Mouse (Mus musculus) neural tube, embryonic 10.5 days (tissue): ENCODE results near the gene Ppp2r5a.

Experiments
- DNase-seq: peaks from one replicate; pipeline ENCODE4 v3.0.0-alpha.2; 2017; ENCODE audit warnings: low spot score; ENCODE audit errors: extremely low spot score

Ppp2r5a gene

DNA sequence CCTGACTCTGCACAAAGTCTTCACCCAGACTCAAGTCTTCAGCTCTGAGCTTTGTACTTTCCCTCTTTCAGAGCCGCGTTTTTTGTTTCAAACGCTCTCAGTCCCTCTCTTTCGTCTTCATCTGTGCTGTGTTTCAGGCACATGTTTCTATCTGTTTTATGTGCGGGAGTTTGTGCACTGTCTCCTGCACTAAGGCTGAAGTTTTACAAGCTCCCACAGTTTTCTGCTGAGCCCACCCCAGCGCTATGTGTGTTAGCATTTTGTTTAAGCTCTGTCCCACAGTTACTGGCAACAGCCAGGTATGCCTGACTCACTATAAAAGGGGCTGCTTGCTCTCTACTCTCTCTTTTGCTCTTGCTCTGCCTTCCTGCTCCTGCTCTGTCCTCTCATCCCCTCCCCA lies 16.3 kb upstream of the Ppp2r5a start:
- DNase-seq = no peak

DNA sequence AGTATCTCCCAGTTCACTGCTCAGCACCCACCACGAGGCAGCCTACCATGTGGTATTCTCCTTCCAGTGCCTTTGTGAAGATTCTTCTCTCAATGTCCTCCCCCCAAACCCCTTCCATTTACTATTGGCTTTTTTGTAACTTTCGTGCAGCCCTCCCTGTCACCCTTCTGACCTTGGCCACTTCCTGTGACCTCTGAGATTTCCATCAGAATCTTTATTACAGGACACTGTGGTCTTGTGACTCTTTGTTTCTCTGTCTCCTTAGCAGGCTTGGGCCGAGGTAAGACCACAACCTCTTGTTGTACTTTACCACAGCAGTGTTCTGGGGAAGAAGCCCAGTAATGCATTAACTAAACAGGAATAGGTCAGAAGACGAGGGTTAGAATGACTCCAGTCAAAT lies 15.9 kb upstream of the Ppp2r5a start:
- DNase-seq = no peak

DNA sequence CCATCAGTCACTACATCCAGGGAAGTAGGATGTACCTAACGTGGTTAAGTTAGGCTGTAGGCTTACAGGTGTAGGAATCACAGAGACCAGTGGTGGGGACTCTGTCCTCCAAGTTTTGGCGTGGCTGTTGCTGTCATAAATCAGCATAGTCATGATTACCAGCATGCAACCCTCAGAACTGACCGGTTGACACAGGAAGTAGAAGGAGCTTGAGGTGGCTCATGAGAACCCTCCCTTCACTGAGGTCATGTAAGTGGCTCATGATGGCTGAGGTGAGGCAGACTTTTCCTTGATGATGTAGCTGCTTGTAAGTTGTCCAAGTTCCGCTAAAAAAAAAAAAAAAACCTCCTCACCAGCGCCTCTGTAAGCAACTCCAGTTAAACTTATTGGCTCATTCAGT lies 14.0 kb upstream of the Ppp2r5a start:
- no peak for DNase-seq

DNA sequence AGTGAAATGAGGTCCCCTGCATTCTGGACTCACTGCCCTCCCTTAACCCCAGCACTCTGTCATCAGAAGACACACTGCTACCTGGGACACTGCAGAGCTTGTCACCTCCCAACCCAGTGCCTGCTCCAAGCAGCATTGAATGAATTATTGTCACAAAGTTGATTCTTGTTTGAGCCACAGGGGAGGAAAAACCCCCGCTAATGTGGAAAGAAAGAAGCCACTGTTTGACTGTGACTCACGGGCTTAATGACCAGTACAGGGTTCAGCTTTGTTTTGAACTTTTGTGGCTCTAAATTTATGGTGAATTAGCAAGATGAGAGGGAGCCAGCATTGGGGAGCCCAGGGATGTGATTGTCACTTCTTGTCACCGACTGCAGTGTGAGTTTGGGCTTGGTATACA lies 13.5 kb upstream of the Ppp2r5a start:
- DNase-seq = no peak

DNA sequence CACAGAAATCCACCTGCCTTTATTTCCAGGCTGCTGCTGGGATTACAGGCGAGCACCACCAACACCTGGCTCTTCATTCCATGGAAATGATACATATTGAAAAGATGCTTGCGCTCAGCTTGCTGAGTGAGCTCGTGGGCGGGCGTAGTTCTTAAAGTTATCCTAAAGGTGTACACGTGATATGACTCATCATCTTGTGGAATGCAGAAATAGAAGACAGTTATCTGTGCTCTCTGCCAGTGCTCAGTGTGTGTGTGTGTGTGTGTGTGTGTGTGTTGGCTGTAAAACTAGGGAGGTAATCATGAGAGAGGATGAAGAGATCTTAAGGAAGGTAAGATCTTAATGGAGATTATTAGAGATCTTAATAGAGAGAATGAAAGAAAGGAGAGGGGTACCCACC lies 11.4 kb upstream of the Ppp2r5a start:
- DNase-seq = no peak

- no peak for DNase-seq
These were observed 10.8 kb upstream of the Ppp2r5a start for GRCm38 (mm10) chr1:191413691-191414415.

GRCm38 (mm10) chr1:191410294-191411036 lies 7.4 kb upstream of the Ppp2r5a start:
- no peak for DNase-seq

DNA sequence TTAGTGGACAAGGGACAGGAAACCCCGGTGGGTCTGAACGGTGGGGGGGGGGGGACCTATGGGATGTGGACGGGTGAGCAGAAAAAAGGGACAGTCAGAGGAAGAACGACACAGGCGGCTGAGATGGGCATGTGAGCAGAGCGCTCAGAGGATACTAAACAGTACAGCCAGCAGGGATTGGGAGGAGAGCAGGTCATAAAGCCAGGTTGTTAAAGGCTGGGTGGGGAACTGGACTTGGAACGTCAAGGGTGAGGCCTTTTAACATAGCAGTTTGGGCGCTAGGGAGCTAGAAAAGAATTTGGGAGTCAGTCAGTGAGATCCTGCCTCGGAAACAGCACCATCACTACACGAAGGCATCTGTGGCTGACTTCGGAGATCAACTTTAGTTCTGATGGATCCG lies 4.2 kb upstream of the Ppp2r5a start:
- no peak for DNase-seq

GRCm38 (mm10) chr1:191406516-191406915 lies 3.4 kb upstream of the Ppp2r5a start:
- DNase-seq = no peak

DNA sequence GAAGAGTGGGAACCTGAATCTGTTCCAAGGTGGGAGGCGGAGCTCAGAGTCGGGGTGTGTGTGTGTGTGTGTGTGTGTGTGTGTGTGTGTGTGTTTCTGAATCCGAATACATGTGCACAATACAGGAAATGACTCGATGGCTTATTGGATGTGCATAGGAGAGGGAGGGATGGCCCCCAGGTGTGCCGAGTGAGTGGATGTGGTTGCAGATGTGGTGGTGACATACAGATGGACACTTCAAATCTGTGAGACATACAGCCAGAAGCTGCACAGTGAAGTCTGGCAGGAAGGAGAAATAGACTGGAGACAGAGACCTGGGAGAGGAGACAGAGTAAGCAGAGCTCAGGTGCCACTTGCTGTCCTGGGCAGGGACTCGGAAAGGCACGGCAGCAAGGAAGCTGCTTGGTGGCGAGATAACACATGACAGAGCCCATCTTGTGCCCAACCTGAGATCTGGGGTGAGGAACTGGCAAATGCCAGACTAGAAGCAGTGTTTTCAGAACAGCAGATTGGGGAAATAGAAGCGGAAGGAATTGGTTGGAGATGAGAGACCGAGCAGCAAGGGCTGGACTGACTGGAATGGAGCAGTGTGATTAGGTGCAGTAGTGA lies 1.8 kb upstream of the Ppp2r5a start:
- no peak for DNase-seq

DNA sequence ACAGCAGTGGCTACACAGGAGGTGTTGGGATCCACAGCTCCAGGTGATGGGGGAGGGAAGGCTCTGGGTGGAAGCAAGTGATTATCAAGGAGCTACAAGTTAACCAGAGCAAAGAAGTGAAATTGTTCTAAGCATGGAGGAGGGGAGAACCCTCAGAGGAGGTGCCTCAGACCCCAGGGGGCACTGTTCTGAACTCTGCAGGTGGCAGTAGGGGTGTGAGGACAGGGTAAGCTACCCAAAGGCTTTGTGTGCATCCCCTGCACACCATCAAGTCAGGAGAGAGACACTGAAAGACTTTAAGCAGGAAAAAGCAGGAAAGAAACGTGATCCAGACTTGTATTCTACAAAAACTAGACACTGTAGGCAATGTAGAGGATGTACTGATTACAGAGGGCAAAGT lies 1.2 kb upstream of the Ppp2r5a start:
- no peak for DNase-seq

GRCm38 (mm10) chr1:191402506-191402905 lies 566 bp downstream of the Ppp2r5a start:
- no peak for DNase-seq

DNA sequence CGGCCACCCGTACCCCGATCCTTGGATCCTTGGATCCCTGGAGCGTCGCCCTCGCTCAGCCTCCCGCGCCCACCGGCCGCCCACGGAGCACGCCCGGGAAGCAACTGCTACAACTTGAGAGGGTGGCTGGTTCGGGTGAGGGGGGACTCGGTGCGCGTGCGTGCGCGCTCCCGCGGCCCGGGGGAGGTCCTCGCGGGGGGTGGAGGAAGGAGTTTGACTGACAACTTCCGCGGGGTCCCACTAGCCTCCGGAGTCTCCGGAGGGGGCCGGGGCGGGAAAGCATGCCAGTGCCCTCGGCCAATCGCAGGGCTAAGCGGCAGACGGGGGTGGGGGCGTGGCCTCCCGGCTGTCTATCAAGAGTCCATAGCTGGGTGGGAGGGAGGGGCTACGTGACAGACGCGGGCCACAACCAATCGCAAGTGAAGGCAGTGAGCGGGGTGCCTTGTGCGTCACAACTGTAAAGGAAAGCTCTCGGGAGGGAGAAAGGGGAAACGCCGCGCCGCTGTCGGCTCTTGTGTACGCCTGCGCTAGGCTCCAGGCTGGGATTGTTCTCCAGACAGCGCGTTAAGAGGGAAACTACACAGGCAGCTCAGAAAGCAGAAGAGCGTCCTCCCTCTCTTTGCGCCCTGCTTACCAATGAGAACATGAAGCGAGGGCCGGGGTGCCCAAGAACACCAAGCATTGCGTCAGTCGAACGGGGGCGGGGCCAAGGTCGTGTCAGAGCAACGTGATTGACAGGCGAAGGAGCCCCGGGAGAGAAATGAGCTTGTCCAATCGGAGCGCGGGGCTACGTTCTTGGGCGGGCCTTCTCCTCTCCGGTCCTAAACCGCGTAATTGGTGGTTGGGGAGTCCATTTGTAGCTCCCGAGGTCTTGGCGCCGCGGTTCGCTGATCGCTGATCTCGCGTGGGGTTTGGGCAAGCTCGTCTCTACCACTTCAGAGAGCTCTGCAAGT lies 5.9 kb downstream of the Ppp2r5a start:
- peak; percentile 99 for DNase-seq

DNA sequence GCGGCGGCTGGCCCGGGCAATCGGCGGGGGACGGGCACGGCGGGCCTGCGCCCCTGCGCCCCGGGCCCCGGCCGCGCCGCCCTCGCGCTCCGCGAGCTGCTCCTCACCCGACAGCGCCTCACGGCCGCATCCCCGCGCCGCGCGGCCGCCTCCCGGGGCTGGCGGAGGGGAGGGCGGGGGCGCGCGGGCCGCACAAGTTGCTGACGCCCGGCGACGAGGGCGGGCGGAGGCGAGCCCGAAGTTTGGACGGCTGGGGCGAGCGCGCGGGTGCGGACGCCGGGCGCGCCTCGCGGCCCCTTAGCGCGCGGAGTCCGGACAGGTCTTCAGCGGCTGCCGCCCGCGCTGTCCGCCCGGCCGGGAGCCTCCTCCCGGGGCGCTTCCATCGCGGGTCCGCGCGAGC lies 6.6 kb downstream of the Ppp2r5a start:
- DNase-seq = no peak

DNA sequence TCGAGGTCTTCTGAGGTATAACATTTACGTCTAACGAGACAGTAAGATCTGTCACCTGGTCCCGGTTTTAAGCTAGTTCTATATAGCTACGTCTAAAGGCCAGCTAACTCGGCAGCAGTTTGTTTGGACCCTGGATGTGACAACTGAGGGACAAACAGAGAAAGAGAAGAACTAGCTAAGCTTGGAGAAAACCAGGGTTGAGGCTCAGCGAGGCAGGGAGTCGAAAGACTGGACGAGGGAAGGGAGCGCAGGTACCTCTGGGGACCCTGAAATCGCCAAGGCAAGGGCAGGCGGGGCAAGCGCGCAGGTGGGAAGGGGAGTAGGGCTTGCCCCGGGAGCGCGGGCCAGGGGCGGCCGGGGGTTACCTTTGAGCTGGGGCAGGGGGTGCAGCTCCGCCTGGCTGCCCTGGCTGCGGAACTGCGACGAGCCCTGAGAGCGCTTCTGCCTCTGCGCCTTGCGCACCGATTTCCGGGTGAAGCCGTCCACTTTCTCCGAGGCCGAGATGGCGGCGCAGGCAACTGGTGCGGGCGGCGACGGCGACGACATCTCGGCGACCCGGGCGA lies 7.1 kb downstream of the Ppp2r5a start:
- peak; percentile 68 for DNase-seq

- DNase-seq = no peak
These were observed 7.9 kb downstream of the Ppp2r5a start for GRCm38 (mm10) chr1:191395200-191395599.

DNA sequence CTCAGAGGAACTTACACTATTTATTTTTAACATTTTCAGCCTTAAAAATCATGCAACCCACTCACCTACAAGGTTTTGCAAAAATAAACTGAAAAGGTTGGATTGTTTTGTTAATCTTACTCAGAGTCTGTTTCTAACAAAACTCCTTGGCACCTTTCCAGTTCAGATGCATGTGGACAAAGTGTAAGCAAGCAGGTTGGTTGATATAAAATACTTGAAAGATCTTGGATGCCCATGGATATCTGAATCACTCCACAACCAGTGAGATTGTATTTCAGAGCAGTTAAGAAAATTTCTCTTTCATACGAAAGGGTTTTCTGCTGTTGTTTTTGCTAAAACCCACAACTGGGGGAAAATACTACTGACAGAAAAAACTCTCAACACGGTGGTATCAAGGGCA lies 8.9 kb downstream of the Ppp2r5a start:
- no peak for DNase-seq

DNA sequence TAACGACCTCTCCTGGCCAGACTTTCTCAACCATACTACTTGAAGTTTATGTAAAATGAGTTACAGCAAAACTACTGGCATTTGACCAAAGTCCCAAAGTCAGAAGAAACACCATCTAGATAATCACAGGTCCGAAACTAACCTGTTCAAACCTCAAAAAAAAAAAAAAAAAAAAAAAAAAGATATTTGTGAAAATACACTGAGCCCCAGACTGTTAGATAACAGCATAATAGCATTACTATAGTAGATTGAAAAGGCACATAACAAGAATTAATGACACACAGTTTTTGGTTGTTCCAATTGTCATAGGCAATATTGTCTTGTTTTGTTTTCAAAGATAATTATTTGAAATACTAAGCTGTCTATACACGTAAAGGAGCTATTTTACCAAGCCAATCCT lies 9.5 kb downstream of the Ppp2r5a start:
- DNase-seq = no peak

GRCm38 (mm10) chr1:191391311-191391710 lies 11.8 kb downstream of the Ppp2r5a start:
- DNase-seq = no peak

- no peak for DNase-seq
These were observed 18.2 kb downstream of the Ppp2r5a start for GRCm38 (mm10) chr1:191384786-191385430.
